Mouse (Mus musculus) right cerebral cortex, postnatal 4 days (tissue): ENCODE data around the gene Slc22a13.

Experiments
- DNase-seq: peaks from one replicate; pipeline ENCODE4 v3.0.0-alpha.2; 2022

Gene Slc22a13

DNA sequence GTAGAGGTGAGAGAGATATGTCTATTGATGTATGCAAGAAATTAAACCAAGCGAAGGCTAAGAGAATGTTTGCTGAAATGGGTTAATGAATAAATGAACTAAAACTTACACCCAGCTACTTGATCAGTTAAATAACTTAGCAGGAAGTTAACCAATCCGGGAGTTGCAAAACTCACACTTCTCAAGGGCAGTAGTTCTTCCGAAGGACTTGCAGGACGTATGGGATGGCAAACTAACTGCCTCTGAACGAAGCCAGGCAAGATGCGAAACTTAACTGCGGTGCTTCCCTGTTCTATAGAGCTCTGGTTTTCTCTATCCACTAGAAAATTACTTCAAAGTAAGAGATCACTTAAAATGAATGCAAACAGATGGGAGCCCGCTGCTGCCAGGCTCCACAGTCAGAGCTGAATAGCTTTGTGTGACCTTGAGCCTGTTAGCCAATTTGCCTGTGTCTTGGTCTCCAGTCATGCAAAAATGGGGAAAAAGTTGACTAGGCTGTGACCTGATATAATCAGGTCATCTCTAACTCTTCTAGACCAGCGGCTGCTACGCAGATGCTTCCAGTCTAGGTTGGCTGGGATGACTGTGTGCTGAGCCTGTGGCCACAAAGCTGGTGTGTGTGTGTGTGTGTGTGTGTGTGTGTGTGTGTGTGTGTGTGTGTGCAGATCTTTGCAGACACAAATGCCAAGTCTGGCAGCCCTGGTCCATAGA lies 9.6 kb downstream of the Slc22a13 start:
- DNase-seq: no peak

GRCm38 (mm10) chr9:119192202-119192990 lies 16.5 kb downstream of the Slc22a13 start:
- peak; percentile 18 for DNase-seq

DNA sequence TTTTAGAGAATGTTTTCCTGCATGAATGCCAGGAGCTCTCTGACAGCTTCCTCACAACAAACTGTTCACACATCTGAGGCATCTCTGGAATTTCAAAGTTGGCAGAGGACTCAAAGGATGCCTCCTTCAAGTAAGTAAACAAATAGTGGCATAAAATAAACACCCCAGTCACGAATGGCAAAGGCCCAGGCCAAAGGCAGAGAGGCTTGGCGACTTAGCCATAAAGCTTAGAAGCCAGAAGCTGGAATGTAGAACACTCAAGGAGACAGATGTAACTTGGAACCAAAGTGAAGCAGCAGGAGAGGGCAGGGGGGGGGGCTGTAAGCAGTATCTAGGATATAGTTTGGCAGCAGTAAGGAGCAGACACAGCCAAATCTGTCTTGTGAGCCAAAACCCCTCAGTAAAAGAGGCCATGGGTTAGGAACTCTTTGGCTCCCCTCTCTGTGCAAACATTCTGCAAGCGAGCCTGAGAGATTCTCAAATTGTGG lies 27.6 kb downstream of the Slc22a13 start:
- no peak for DNase-seq

DNA sequence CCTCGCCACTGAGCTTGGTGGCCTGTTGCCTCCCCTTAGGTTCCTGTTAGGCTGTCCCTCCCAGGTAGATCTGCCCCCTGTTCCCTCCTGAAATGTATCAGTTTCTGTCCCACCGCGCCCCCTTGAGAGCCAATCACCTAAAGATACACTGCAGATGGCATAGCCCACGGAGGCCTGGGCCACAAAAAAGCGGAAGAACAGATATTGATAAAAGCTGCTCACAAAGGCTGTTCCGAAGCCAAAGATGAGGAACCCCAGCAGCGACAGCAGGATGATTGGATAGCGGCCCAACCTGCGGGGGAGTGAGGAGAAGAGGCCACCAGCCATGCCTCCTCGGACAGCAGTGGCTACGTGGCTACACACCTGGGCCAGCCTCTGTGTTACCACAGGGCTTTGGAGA lies 29.6 kb downstream of the Slc22a13 start:
- no peak for DNase-seq

- DNase-seq: no peak
Measured at GRCm38 (mm10) chr9:119167608-119168007, 41.3 kb downstream of the Slc22a13 start.

GRCm38 (mm10) chr9:119165548-119165947 lies 43.4 kb downstream of the Slc22a13 start:
- no peak for DNase-seq

GRCm38 (mm10) chr9:119164743-119165142 lies 44.2 kb downstream of the Slc22a13 start:
- no peak for DNase-seq

DNA sequence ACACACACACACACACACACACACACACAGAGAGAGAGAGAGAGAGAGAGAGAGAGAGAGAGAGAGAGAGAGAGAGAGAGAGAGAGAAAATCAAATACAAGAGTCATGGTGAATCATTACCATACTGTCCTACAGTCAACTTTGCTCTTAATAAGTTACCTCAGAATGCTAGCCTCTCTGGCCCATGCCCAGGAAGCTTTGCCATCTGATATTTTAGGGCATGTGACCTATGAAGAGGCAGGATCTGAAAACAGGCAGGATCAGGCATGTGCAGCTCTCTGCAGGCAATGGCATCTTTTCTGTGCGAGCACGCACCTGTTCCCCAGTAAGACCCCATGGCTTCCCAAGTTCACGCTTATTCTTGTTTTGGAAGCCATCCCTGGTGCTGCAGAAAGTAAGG lies 48.2 kb downstream of the Slc22a13 start:
- no peak for DNase-seq

DNA sequence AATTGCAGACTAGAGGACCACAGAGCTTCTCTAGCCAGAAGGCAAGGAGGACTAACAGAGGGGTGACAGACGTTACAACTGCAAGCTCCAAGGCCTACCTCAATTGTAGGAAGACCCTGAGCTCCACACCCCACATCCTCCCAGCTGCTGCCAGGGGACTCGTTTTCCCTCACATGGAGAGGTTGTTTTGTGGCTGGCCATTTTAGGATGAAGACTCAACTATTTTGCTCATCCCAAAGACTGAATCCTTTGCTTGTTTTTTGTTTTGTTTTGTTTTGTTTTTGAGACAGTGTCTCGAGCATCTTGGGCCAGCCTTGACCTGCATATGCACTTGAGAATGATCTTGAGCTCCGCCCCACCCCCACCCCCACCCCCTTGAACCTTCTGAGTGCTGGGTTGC lies 50.0 kb downstream of the Slc22a13 start, which contains the start of gene Gm47289:
TSS of gene Gm47289 (plus strand) at position 301 of the 400 bp plus-strand sequence.
- no peak for DNase-seq

DNA sequence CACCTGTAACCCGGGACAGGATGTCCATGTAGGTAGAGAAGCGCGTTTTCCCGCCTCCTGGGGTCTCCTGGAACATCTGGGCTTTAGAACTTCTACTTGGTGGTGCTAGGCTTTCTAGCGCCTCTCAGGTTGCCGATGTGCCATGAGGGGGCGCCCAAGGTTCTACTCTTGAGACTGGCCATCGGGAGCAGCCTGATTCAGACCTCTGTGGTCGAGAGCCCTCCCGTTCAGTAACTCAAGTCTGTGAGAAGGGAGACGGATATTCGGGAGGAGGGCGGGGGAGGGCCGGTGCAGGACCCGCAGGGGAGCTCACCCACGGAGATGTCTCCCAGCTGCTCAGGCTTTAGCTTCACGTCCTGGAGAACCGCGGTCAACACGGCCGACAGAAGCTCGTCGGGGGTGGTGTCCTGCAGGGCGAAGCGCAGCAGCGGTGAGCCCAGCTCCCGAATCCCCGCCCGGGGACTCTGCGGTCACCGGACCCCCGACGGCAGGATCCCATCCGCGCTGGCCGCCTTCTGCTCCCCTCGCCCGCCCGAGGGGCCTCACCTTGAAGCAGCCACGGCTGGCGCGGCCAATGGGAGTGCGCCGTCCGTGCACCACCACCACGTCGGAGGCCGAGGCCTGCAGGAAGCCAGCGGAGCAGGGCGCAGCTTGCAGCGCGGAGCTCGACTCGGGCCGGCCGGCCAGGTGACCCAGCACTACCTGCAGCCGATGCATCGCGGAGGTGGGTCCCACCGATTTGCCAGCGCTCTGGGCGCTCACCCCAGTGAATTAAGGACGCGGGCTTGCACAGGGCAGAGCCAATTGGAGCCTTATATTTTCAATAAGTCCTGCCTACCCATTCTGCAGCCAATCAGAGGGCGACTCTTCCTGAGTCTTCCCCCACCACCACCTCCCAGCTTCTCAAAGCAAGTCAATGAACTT lies 52.4 kb downstream of the Slc22a13 start, which contains the start of gene Acaa1b:
TSS of gene Acaa1b (minus strand) at position 816 of the 924 bp plus-strand sequence.
- DNase-seq: peak; percentile 82

DNA sequence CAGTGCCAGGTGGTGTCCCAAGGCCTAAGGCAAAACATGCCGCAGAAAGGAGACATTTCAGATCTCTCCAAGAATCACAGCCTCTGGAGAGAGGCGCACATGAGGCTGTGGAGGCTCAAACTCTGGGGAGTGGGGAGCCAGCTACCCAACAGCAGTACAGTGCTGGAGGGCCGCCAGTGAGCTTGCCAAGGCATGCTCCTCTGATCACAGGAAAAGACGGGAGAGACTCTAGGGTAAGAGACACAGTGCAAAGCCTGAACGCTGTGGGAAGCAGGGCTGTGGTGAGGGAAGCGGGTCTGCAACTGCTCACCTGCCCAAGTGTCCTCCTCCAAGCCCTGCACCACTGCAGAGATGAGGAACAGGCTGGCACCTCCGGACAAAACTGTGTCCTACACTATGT lies 53.1 kb downstream of the Slc22a13 start:
- DNase-seq: peak; percentile 45

- no peak for DNase-seq
Measured at GRCm38 (mm10) chr9:119155416-119155815, 53.5 kb downstream of the Slc22a13 start.

- DNase-seq: no peak
Measured at GRCm38 (mm10) chr9:119151751-119152150, 57.1 kb downstream of the Slc22a13 start.

- DNase-seq: peak; percentile 19
Measured at GRCm38 (mm10) chr9:119149601-119150000, 59.3 kb downstream of the Slc22a13 start.

DNA sequence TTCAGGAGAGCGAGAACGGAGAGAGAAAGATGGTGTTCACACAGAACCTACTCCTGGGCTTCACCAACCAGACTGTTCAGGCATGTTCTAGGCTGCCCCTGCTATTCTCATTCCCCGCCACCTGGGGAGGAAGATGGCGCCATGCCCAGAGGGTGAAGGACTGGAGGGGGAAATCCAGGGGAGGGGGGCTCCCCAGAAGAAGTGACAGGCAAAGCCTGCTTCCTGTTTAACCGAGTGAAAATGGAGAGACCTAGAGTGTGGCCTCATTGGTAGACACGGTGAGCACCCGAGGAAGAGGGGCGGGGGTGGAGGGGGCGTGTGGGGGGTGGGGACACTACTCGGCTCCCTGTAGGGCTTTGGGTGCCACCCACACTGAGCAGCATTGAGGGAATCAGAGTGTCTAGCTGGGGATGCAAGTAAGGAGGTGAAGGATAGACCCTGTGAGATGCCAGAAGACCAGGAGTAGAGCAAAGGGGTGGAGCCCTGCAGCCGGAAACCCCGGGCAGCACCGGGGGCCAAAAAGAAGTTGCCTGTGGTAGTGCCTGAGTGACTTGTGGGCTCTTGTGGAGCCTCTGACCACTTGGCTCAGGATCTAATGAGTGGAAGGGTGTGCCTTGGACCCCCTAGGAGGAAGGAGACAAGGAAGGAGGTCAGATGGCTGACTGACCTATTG lies 62.7 kb downstream of the Slc22a13 start:
- no peak for DNase-seq

- no peak for DNase-seq
Measured at GRCm38 (mm10) chr9:119145638-119146037, 63.3 kb downstream of the Slc22a13 start.

DNA sequence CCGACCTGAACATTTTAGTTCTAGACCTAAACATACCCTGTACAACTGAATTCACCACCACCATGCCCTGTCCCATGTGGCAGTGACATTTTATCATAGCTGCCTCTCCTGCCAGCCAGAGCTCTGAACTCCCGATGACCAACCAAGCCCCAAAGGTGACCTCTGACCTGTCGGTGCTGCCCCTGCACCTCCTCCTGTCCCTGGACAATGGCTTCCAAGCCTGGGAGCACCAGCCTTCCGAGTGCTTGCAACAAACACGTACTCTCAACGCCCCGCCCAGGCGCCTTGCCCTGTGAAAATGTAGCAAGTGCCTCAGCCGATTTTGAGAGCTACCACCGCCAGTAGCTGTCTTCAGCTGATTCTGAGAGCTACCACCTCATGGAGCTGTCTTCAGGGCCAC lies 63.8 kb downstream of the Slc22a13 start:
- DNase-seq: no peak

DNA sequence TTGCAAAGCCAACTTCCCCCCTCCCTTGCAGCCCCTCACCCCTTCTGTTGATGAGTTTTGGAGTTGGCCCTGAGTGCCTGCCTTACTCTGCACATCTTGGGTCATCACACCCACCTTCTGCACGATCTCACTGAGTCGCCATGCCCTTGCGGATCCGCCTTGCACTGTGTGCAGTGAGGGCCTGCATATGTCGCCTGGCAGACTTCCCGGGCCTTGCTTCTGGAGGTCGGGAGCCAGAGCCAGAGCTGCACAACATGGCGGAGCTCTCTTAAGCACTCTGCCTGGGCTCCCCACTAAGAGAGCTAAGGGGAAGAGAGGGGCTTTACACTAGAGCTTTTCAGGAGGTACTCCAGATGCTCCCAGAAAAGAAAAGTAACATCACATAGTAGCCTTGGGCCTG lies 64.2 kb downstream of the Slc22a13 start:
- no peak for DNase-seq

DNA sequence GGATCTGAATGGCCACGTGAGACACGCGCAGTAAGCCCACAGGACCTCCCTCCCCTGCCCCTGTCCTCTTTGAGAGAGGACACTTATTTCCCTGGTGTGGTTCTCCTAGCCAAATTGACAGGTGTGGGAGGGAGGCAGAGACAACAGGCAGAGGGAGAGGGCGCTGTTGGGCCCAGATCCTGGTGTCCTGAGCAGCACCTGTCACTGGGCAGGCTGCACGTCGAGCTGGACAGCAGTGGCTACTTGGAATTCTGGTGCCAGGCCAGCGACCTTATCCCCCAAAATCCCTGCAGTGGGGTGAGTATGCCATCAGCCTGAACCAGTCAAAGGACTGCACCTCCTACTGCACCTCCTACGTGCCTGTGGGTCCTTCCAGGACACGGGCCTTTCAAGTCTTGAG lies 65.5 kb downstream of the Slc22a13 start:
- DNase-seq: no peak
